Mouse (Mus musculus) left cerebral cortex, adult 2 months (tissue): ENCODE data around the gene Slc22a4. TPM values are rescaled to one million over a fixed set of nuclear protein-coding genes. Genes with fewer than 3 reads are reported as not detected.
"Not testable (repeated sequence)": the region's sequence is repeated elsewhere in the genome, so short reads cannot be mapped to it uniquely, and the experiment has no call there.

Experiments used
- DNase-seq, 2 experiments: peaks; one replicate each; pipeline ENCODE4 v3.0.0; 2021 to 2022; ENCODE audit warnings: low spot score in 2 of 2, mixed read lengths in 1 of 2; ENCODE audit errors: extremely low spot score in 1 of 2
- H3K27ac ChIP-seq: fragments of 200-600 bp; 2 replicates; pipeline ENCODE4 v1.8.1; 2022
- H3K4me3 ChIP-seq: fragments of 200-600 bp; 2 replicates; pipeline ENCODE4 v1.8.1; 2022
- CTCF ChIP-seq: fragments of 200-600 bp; IDR thresholded peaks from 2 replicates; pipeline ENCODE4 v1.8.1; 2022; ENCODE audit warnings: antibody characterized with exemption, mild to moderate bottlenecking, moderate library complexity
- intact Hi-C: fragments of 180-260 bp; cut with DNase I; formaldehyde crosslinking; loops from one replicate; pipeline ENCODE4 v1.15.1; 2025
- total RNA-seq, 2 experiments: library from RNA; stranded (reverse); gene quantifications; 2 replicates each; pipeline ENCODE4 v1.2.3; 2021

Gene Slc22a4
- total RNA-seq, 2 experiments from 2014 or later = 8.5 to 8.8 TPM

DNA sequence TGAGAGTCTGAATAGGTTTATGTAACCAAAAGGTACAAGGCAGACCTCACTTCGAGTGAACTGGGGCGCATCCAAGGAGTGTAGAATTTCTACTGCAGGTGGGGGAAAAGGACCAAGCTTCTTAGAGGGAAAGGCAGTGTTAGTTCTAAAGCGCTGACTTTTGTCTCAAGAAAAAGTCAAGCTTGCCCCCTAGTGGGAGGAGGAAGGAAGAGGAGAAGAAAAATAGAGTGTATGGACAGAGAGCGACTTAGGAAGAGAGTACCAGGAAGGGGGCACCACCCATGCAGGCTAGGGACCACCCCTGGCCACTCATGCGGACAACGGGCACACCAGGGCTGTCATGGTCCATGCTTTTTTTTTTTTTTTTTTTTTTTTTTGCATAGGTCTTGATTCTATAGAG, 26.4 kb upstream of the Slc22a4 start:
- intact Hi-C loops = loop anchor here (1.0 to 10.0 kb wide), 3 partner anchors 52 to 319 kb away; no protein-coding TSS in a partner anchor
- Histone ChIP-seq H3K27ac (no peak overlapping the region), H3K4me3 (no peak overlapping the region)
- peak; percentile 43 to 51 for DNase-seq
- peak; percentile 76 for TF ChIP-seq CTCF

- Histone ChIP-seq H3K27ac (no peak overlapping the region), H3K4me3 (no peak overlapping the region)
- intact Hi-C loops = loop anchor here (10.0 kb wide), 1 partner anchor 318 kb away; no protein-coding TSS in a partner anchor
- TF ChIP-seq CTCF = no peak
- DNase-seq = no peak
Observed at GRCm38 (mm10) chr11:54053090-54053489, 25.2 kb upstream of the Slc22a4 start.

GRCm38 (mm10) chr11:54052128-54052527, 24.2 kb upstream of the Slc22a4 start:
- TF ChIP-seq CTCF = no peak
- no peak overlapping the region for H3K27ac ChIP-seq
- intact Hi-C loops = loop anchor here (10.0 kb wide), 1 partner anchor 317 kb away; no protein-coding TSS in a partner anchor
- H3K4me3 ChIP-seq = no peak overlapping the region
- no peak for DNase-seq

DNA sequence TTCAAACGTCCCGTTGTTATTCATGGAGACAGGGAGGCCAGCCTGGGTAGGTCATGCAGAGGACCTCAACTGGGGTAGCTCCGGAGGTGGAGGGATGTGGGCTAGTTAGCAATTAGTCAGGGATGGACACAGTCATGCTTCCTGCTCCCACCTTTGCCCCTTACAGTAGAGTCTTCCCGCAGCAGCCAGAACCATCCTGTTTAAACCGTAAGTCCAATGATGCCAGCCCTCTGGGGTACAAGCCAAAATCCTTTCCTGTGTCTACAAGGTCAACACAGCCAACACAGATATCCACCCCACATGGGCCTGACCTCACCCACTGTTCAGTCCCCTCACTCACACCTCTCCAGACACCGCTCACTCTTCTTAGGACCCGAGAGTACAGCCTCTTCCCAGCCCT, 23.3 kb upstream of the Slc22a4 start:
- TF ChIP-seq CTCF = no peak
- DNase-seq = no peak
- intact Hi-C loops = loop anchor here (10.0 kb wide), 1 partner anchor 316 kb away; no protein-coding TSS in a partner anchor
- Histone ChIP-seq H3K4me3 (no peak overlapping the region), H3K27ac (no peak overlapping the region)

DNA sequence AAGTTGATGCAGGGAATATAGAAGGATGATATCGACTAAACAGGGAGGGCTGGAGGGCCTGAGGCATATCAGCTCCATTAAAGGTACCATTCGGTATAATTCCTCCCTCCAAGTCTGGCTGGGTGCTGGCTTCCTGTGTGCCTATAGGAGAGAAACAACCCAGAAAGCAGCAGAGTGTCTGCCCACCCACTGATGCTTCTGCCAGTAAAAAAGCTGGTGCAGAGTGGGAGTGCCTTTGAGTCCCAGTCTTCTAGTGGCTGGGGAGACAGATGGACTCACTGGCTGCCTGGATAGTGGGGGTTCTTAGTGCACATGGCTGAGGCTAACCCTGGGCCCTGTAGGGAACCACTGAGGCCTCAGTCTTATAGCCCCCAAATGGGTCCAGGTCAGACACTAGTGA, 22.3 kb upstream of the Slc22a4 start:
- peak overlapping the region; percentile 40; the same call in 1 of the 2 replicates for H3K27ac ChIP-seq
- no peak for TF ChIP-seq CTCF
- DNase-seq = no peak
- no peak overlapping the region for H3K4me3 ChIP-seq
- intact Hi-C loops = loop anchor here (10.0 kb wide), 1 partner anchor 315 kb away; no protein-coding TSS in a partner anchor

GRCm38 (mm10) chr11:54040676-54041075, 12.8 kb upstream of the Slc22a4 start:
- H3K4me3 ChIP-seq = no peak overlapping the region
- TF ChIP-seq CTCF = no peak
- no peak for DNase-seq
- intact Hi-C loops = no loop called here
- H3K27ac ChIP-seq = no peak overlapping the region

- intact Hi-C loops, H3K27ac ChIP-seq, DNase-seq, H3K4me3 ChIP-seq: not testable (repeated sequence)
Observed at GRCm38 (mm10) chr11:54032872-54033271, 5.0 kb upstream of the Slc22a4 start.

DNA sequence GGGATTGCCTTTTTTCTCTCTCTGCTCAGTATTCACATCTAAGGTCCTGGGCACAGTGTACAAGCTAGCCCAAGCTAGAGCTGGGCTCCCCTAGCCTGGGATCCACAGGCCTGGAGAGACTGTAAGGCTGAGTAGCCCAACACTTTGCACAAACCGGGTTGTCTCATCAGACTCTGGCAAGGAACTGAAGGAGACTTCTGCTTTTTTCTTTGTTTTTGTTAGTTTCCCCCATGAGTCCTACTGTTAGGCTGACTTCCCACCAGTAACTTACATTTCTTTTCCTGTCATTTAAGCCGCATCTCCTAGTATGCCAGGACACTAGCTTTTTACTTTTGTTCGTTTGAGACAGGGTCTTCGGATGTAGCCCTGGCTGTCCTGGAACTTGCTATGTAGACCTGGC, 1.1 kb upstream of the Slc22a4 start:
- H3K4me3 ChIP-seq = no peak overlapping the region

DNA sequence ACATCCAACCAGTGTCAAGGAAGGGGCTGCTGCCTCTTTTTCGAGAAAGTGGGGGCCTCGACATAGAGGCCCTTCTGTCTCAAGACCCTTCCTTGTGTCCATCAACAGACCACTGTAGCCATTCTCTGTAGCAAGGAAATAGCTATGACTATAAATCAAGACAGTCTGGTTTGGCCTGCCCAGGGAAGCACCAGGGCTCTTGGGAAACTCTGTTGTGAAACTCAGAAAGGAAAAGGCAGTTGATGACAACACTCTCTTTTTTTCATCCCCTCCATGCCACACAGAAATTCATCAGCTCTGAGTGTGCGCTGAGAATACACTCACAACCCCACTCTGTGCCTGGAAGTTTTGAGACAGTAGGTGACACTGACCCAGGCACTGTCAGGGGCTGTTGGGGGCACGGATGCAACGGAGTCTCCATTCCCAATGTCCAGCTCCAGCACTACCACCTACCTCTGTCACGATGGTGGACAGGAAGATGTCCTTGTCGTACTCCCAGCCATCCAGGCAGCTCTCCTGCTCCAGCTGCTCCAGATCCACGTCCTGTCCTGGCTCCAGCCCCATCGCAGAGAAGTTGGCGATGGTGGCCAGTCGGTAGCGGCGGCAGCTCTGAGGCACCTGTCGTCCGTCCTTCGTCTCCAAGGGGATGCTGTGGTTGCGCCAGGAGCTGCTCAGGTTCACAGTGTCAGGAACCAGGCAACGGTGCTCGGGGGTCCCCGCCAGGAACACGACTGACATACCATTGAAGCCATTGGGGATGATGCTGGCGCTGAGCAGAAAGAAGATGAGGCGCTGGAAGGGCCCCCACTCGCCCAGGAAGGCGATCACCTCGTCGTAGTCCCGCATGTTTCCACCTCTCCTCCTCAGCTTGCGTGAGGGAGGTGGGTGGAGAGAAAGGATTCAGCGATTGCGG, 503 bp downstream of the Slc22a4 start:
- intact Hi-C loops = loop anchor here (2.0 kb wide), 1 partner anchor 25 kb away; no protein-coding TSS in a partner anchor
- Histone ChIP-seq H3K4me3 (peak overlapping the region; percentile 66), H3K27ac (peak overlapping the region; percentile 58)
- no peak for DNase-seq
- TF ChIP-seq CTCF = no peak

More for the DNA sequence above, 1.1 kb upstream of the Slc22a4 start:
- H3K27ac ChIP-seq = peak overlapping the region; percentile 58
- intact Hi-C loops = loop anchor here (2.0 kb wide), 1 partner anchor 26 kb away; no protein-coding TSS in a partner anchor
- TF ChIP-seq CTCF = no peak
- no peak for DNase-seq

GRCm38 (mm10) chr11:54026491-54027041, 1.3 kb downstream of the Slc22a4 start:
- H3K4me3 ChIP-seq = peak overlapping the region; percentile 66; the same call in 1 of the 2 replicates

GRCm38 (mm10) chr11:54021396-54022093, 6.3 kb downstream of the Slc22a4 start:
- no peak for DNase-seq
- Histone ChIP-seq H3K4me3 (no peak overlapping the region), H3K27ac (no peak overlapping the region)
- no peak for TF ChIP-seq CTCF
- intact Hi-C loops = no loop called here

More at GRCm38 (mm10) chr11:54026491-54027041, 1.3 kb downstream of the Slc22a4 start:
- DNase-seq = no peak
- intact Hi-C loops = no loop called here
- H3K27ac ChIP-seq = no peak overlapping the region
- no peak for TF ChIP-seq CTCF
